Mouse (Mus musculus): ENCODE results near the gene Fndc3a. TPM values are rescaled to one million over a fixed set of nuclear protein-coding genes. Genes with fewer than 3 reads are reported as not detected.

Fndc3a gene
- polyA plus RNA-seq, 1 experiment from 2014 or later, result 48.1 TPM

GRCm38 (mm10) chr14:72532028-72532917 is 177.5 kb downstream of the Fndc3a start:
- Histone ChIP-seq H3K4me3 (peak overlapping the region; percentile 43), H3K9ac (peak overlapping the region; percentile 58), H3K4me2 (peak overlapping the region; percentile 91), H3K36me3 (peaks cover 5% of the 10 kb centered on the region; the same call in 1 of the 2 replicates), H3K27ac (no peak overlapping the region), H3K27me3 (peaks cover 53% of the 10 kb centered on the region), H3K4me1 (peaks cover 8% of the 10 kb centered on the region), H3K9me3 (no peaks in the 10 kb centered on the region)
- ATAC-seq (ENCODE audit: insufficient number of reproducible peaks, insufficient read depth, low FRiP score, low TSS enrichment, low read depth), result peak; percentile 63
- 3% methylated on average over 54 of the region's 54 CpGs for WGBS

DNA sequence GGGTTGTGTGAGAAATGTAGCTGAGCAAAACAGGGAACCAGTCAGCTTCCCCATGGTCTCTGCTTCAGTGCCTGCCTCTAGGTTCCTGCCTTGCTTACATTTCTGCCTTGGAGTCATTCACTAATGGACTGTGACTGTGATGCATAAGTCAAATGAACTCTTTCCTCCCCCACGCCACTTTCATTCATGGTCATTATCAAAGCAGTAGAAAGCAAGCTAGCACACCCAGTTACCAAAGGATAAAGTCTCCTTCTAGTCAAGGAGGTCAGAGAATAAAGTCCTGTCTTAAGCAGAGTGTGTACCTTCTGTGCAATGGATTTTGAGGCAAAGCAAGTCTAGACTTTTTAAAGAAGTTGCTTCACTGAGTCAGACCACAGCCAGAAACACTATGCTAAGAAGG is 182.7 kb downstream of the Fndc3a start:
- Histone ChIP-seq H3K4me3 (no peak overlapping the region), H3K27me3 (peaks cover 36% of the 10 kb centered on the region), H3K27ac (no peak overlapping the region), H3K4me2 (no peak overlapping the region), H3K4me1 (peaks cover 5% of the 10 kb centered on the region), H3K9me3 (no peaks in the 10 kb centered on the region), H3K36me3 (no peaks in the 10 kb centered on the region), H3K9ac (no peak overlapping the region)
- 59% methylated on average over 1 of the region's 1 CpGs for WGBS
- ATAC-seq (ENCODE audit: insufficient number of reproducible peaks, insufficient read depth, low FRiP score, low TSS enrichment, low read depth), result no peak

- Histone ChIP-seq H3K9me3 (no peaks in the 10 kb centered on the region), H3K9ac (no peak overlapping the region)
These were observed 190.2 kb downstream of the Fndc3a start for GRCm38 (mm10) chr14:72519561-72519960.

GRCm38 (mm10) chr14:72518786-72519185 is 191.0 kb downstream of the Fndc3a start:
- H3K27ac ChIP-seq, result no peak overlapping the region
- H3K4me1 ChIP-seq, result no peaks in the 10 kb centered on the region
- no peaks in the 10 kb centered on the region for H3K9me3 ChIP-seq
- H3K4me3 ChIP-seq, result no peak overlapping the region
- no peak for ATAC-seq (ENCODE audit: insufficient number of reproducible peaks, insufficient read depth, low FRiP score, low TSS enrichment, low read depth)
- H3K27me3 ChIP-seq, result no peaks in the 10 kb centered on the region
- no peaks in the 10 kb centered on the region for H3K36me3 ChIP-seq
- H3K9ac ChIP-seq, result no peak overlapping the region
- H3K4me2 ChIP-seq, result no peak overlapping the region
- WGBS, result 76% methylated on average over 6 of the region's 6 CpGs

More at GRCm38 (mm10) chr14:72519561-72519960, 190.2 kb downstream of the Fndc3a start:
- Histone ChIP-seq H3K36me3 (no peaks in the 10 kb centered on the region), H3K27ac (no peak overlapping the region), H3K27me3 (no peaks in the 10 kb centered on the region), H3K4me1 (no peaks in the 10 kb centered on the region), H3K4me3 (no peak overlapping the region), H3K4me2 (no peak overlapping the region)
- ATAC-seq (ENCODE audit: insufficient number of reproducible peaks, insufficient read depth, low FRiP score, low TSS enrichment, low read depth), result no peak
- WGBS, result 52% methylated on average over 2 of the region's 2 CpGs

DNA sequence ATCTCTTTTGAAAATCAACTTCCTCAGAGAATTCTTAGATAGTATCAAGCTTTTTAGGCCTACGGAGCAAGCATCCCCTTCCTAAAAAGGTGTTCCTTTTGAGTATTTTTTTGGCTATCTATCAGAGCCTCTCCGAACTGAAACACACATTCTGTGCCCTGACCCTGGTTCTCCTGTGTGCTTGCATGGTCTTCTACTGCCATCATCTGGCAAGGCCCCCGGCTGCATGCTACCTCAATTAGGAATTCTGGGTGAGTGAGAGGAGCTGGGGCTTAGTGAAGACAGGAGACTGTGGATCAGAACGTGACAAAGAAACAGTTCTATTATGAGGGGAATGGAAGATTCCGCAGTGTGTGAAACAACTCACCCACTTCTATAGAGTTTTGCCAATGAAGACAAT is 193.4 kb downstream of the Fndc3a start:
- no peaks in the 10 kb centered on the region for H3K36me3 ChIP-seq
- 25% methylated on average over 5 of the region's 5 CpGs for WGBS
- no peak overlapping the region for H3K9ac ChIP-seq
- H3K27me3 ChIP-seq, result no peaks in the 10 kb centered on the region
- H3K4me3 ChIP-seq, result no peak overlapping the region
- no peak overlapping the region for H3K27ac ChIP-seq
- ATAC-seq (ENCODE audit: insufficient number of reproducible peaks, insufficient read depth, low FRiP score, low TSS enrichment, low read depth), result no peak
- H3K9me3 ChIP-seq, result no peaks in the 10 kb centered on the region
- no peak overlapping the region for H3K4me2 ChIP-seq
- H3K4me1 ChIP-seq, result no peaks in the 10 kb centered on the region

DNA sequence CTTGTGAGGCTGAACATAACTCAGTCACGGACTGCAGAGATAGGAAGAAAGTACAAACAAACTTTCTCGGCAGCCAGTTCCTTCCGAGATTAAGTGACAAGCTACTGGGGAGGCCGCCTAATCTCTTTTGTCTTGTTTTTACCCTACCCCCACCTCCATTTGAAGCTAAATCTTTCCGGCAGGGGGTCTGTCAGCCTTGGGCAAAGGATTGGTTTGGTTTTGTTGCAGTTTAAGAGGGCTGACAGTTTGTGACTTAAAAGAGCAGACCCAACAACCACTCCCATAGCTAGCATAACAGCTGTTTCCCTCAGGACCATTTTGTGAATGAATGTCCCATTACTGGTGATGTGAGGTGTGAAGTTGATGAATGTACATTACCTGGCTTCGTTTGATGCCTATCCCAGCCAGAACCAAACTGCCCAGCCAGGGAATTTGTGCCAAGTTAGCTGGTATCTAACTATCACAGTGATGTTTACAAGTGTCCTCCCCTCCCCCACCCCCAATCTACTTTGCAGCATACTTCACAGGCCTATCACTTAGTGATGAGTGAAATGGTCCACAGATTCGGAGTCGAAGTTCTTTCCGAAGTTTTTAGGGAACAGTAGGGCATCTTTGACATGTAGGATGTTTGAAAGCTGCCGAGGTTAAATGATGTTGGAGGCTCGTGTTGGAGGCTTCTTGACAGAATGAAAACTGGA is 202.9 kb downstream of the Fndc3a start:
- H3K36me3 ChIP-seq, result no peaks in the 10 kb centered on the region
- peak overlapping the region; percentile 39 for H3K4me3 ChIP-seq
- peak overlapping the region; percentile 69 for H3K4me2 ChIP-seq
- no peak for ATAC-seq (ENCODE audit: insufficient number of reproducible peaks, insufficient read depth, low FRiP score, low TSS enrichment, low read depth)
- whole genome bisulfite sequencing, result 17% methylated on average over 11 of the region's 11 CpGs
- H3K4me1 ChIP-seq, result peaks cover 6% of the 10 kb centered on the region; the same call in 1 of the 2 replicates
- no peaks in the 10 kb centered on the region for H3K9me3 ChIP-seq
- no peak overlapping the region for H3K27ac ChIP-seq
- H3K9ac ChIP-seq, result peak overlapping the region; percentile 64
- no peaks in the 10 kb centered on the region for H3K27me3 ChIP-seq

GRCm38 (mm10) chr14:72506018-72506722 is 203.6 kb downstream of the Fndc3a start:
- 7% methylated on average over 12 of the region's 12 CpGs for WGBS
- Histone ChIP-seq H3K4me2 (peak overlapping the region; percentile 69), H3K36me3 (no peaks in the 10 kb centered on the region), H3K4me1 (peaks cover 6% of the 10 kb centered on the region; the same call in 1 of the 2 replicates), H3K9ac (peak overlapping the region; percentile 64), H3K9me3 (no peaks in the 10 kb centered on the region), H3K27me3 (no peaks in the 10 kb centered on the region), H3K27ac (no peak overlapping the region), H3K4me3 (peak overlapping the region; percentile 39)
- peak; percentile 59; the same call in 1 of the 2 replicates for ATAC-seq (ENCODE audit: insufficient number of reproducible peaks, insufficient read depth, low FRiP score, low TSS enrichment, low read depth)

DNA sequence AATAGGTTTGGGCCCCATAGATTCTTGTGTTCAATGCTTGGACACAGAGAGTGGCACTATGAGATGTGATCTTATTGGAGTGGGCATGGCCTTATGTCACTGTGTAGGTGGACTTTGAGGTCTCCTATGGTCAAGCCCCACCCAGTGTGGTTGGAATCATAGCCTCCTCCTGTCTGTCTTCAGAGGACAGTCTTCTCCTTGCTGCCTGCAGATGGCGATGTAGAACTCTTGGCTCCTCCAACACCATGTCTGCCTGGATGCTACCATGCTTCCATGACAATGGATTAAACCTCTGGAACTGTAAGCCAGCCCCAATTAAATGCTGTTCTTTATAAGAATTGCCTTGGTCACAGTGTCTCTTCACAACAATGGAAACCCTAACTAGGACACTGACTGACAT is 204.8 kb downstream of the Fndc3a start:
- Histone ChIP-seq H3K27ac (no peak overlapping the region), H3K4me1 (peaks cover 6% of the 10 kb centered on the region; the same call in 1 of the 2 replicates), H3K27me3 (no peaks in the 10 kb centered on the region), H3K4me2 (no peak overlapping the region), H3K36me3 (no peaks in the 10 kb centered on the region), H3K9me3 (no peaks in the 10 kb centered on the region), H3K4me3 (no peak overlapping the region), H3K9ac (no peak overlapping the region)
- WGBS, result 80% methylated on average over 1 of the region's 1 CpGs
- no peak for ATAC-seq (ENCODE audit: insufficient number of reproducible peaks, insufficient read depth, low FRiP score, low TSS enrichment, low read depth)

DNA sequence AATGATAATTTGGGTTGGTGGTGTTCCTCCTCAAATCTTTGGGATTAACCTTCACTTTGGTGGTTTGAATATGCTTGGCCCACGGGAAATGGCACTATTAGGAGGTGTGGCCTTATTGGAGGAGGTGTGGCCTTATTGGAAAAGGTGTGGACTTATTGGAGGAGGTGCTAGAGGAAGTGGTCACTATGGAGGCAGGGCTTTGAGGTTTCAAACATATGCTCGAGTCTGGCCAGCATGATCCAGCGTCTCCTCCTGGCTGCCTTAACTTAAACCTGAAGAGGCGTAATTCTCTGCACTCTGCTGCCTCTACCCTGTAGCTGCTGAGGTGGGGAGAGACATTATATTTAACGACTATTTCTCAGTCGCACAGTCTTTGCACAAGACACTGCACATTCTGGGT is 206.6 kb downstream of the Fndc3a start:
- peaks cover 6% of the 10 kb centered on the region; the same call in 1 of the 2 replicates for H3K4me1 ChIP-seq
- H3K27ac ChIP-seq, result no peak overlapping the region
- H3K27me3 ChIP-seq, result no peaks in the 10 kb centered on the region
- WGBS, result 55% methylated on average over 6 of the region's 6 CpGs
- no peak overlapping the region for H3K4me3 ChIP-seq
- H3K9me3 ChIP-seq, result no peaks in the 10 kb centered on the region
- no peak overlapping the region for H3K4me2 ChIP-seq
- H3K36me3 ChIP-seq, result no peaks in the 10 kb centered on the region
- no peak overlapping the region for H3K9ac ChIP-seq
- no peak for ATAC-seq (ENCODE audit: insufficient number of reproducible peaks, insufficient read depth, low FRiP score, low TSS enrichment, low read depth)

GRCm38 (mm10) chr14:72493775-72494174 is 216.0 kb downstream of the Fndc3a start:
- no peak overlapping the region for H3K27ac ChIP-seq
- 67% methylated on average over 1 of the region's 1 CpGs for WGBS
- H3K4me1 ChIP-seq, result no peaks in the 10 kb centered on the region
- H3K4me2 ChIP-seq, result no peak overlapping the region
- H3K9ac ChIP-seq, result no peak overlapping the region
- no peaks in the 10 kb centered on the region for H3K27me3 ChIP-seq
- no peaks in the 10 kb centered on the region for H3K36me3 ChIP-seq
- H3K9me3 ChIP-seq, result no peaks in the 10 kb centered on the region
- ATAC-seq (ENCODE audit: insufficient number of reproducible peaks, insufficient read depth, low FRiP score, low TSS enrichment, low read depth), result no peak
- no peak overlapping the region for H3K4me3 ChIP-seq

DNA sequence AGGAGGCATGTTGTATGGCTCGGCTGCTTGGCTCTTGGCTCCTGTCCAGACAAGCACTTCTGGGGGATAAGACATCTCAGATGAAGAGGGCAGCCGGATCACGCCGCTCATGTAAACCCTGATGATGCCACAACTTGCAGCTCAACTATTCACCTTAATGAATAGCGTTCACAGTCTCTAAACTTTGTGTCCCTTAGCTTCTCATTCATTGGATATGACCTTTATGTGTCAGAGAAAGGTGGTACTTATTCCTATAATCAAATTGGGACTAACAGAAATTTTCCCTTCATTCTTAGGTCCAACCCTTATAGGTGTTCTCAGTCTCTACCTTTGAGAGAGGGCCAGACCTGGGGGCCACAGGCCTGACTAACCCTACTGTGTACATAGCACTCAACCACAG is 218.1 kb downstream of the Fndc3a start, which contains the start of gene Gm9195:
TSS of gene Gm9195 (minus strand) at position 101 of the 400 bp plus-strand sequence.
- no peaks in the 10 kb centered on the region for H3K27me3 ChIP-seq
- no peak within 1 kb of the TSS for H3K4me2 ChIP-seq
- H3K4me3 ChIP-seq, result no peak within 1 kb of the TSS
- H3K9me3 ChIP-seq, result no peaks in the 10 kb centered on the region
- 69% methylated on average over 5 of the region's 5 CpGs for WGBS
- no peak within 1 kb of the TSS for H3K9ac ChIP-seq
- H3K4me1 ChIP-seq, result no peaks in the 10 kb centered on the region
- no peak within 1 kb of the TSS for H3K27ac ChIP-seq
- ATAC-seq (ENCODE audit: insufficient number of reproducible peaks, insufficient read depth, low FRiP score, low TSS enrichment, low read depth), result no peak
- H3K36me3 ChIP-seq, result no peaks in the 10 kb centered on the region

All from embryonic facial prominence, embryonic 13.5 days (tissue).